Mouse (Mus musculus): ENCODE results near the gene Serpinb9c. TPM values are rescaled to one million over a fixed set of nuclear protein-coding genes. Genes with fewer than 3 reads are reported as not detected.

Serpinb9c gene
- not detected for polyA plus RNA-seq (2012; fragmentation: generic; extraction: Trizol)

DNA sequence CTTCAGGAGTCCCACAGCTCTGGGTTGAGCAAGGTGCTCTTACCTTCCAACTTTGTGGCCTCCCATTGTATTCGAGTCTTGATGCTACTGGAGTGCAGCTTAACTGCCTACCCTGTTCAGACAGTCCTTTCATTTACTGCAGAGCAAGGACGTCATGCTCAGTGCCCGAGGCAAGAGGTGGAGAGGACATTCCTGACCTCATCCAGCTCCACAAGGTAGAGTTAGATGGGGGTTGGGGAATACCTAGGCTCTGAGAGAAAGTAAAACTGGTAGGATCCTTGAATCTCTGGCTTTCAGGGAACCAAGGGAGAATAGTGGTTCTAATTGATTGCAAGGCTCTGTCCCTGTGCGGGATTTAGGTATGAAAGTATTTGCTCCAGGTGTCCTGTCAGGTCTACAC, at the start of gene Serpinb9c:
TSS of gene Serpinb9c (minus strand) at position 101 of the 400 bp plus-strand sequence.

DNA sequence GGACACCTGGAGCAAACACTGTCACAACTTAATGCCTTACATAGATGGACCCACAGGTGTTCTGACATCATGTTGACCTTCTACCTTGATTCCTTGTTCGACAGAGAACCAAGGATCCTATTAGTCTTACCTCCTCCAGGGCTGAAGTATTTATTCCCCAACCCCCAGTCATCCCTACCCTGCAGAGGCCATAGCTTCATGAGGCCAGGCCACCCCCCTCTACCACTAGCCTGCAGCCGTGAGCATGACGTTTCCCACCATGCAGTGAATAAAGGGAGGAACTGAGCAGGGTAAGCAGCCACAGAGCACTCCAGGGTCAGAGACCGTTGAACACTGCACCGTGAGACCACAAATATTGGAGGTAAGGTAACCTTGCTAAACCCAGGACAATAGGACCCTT, 33.1 kb upstream of the Serpinb9c start, which contains the start of gene Serpinb9d:
TSS of gene Serpinb9d (plus strand) at position 301 of the 400 bp plus-strand sequence.

Other genes with a start within 250 kb of the Serpinb9c start
- gene Serpinb6b, start 194.5 kb downstream of the Serpinb9c start, polyA plus RNA-seq (2012; fragmentation: generic; extraction: Trizol): under 1 TPM; 0.09 to 0.11 TPM
- gene Serpinb9, start 156.5 kb downstream of the Serpinb9c start, polyA plus RNA-seq (2012; fragmentation: generic; extraction: Trizol): 1 to 10 TPM in 1 of 2 experiments, under 1 TPM in 1; 0.51 to 6.3 TPM
- gene Serpinb9b, start 132.3 kb downstream of the Serpinb9c start, polyA plus RNA-seq (2012; fragmentation: generic; extraction: Trizol): under 1 TPM; 0.14 to 0.25 TPM
- gene Serpinb1b, start 81.2 kb downstream of the Serpinb9c start, polyA plus RNA-seq (2012; fragmentation: generic; extraction: Trizol): under 1 TPM; 0.22 to 0.27 TPM
- not detected for gene Serpinb9d, start 33.2 kb upstream of the Serpinb9c start, polyA plus RNA-seq (2012; fragmentation: generic; extraction: Trizol)
- not detected for gene Serpinb9e, start 89.9 kb upstream of the Serpinb9c start, polyA plus RNA-seq (2012; fragmentation: generic; extraction: Trizol)
- gene Serpinb9f, start 164.3 kb upstream of the Serpinb9c start, polyA plus RNA-seq (2012; fragmentation: generic; extraction: Trizol): not detected
- gene Gm11397, start 236.0 kb upstream of the Serpinb9c start, polyA plus RNA-seq (2012; fragmentation: generic; extraction: Trizol): not detected

All from C3H10T1/2 (cell line).